Mouse (Mus musculus) gastrocnemius, adult 8-10 months (tissue): ENCODE measurements around the gene Etl4. TPM values are rescaled to one million over a fixed set of nuclear protein-coding genes. Genes with fewer than 3 reads are reported as not detected.
"Not testable (repeated sequence)": the region's sequence is repeated elsewhere in the genome, so short reads cannot be mapped to it uniquely, and the experiment has no call there.

Source experiments
- DNase-seq, 2 experiments: peaks; one replicate each; pipeline ENCODE4 v3.0.0; 2022; ENCODE audit warnings: low spot score in 2 of 2
- total RNA-seq, 4 experiments: library from RNA; stranded (reverse); gene quantifications; 2 replicates each; pipeline ENCODE4 v1.2.4; 2022

Etl4 gene
- total RNA-seq, 4 experiments from 2014 or later: 55.0 to 90.5 (median 65.9) TPM

DNA sequence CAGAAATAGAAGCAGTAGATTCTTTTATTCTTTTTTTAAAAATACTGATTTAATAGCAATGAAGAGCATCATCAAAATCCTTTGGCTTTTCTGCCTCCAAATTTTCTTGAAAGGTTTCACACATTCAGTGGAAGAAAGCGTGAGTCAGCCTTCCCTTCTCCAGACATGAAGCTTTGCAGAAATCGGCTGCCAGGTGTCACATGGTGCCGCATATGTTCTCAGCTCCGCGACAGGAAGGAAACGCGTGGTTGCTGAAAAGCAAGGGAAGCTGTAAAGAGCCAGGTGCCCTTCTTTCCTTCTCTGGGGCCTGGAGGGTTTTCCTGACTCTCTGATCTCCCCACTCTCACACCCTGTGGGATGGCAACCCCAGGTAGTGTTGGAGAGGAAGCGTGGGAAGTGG, 383.8 kb downstream of the Etl4 start:
- no peak for DNase-seq

GRCm38 (mm10) chr2:20294596-20294995, 385.0 kb downstream of the Etl4 start:
- DNase-seq: no peak

DNA sequence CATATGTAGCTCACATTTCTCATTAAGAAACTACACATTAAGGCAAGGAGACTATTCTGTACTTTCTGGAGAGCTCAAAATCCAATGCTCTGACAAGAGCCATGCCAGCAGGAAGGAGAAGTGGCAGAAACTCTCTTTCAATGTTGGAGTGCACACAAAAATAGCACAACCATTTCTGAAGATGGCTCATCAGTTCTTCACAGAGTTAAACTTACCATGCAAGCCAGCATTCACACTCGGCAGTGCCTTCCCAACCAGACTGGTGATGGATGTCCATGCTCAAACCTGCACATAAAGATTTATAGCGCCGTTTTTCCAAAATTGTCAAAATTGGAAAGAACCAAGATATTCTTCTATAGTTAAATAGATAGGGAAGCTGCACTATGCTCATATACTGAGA, 392.9 kb downstream of the Etl4 start:
- no peak for DNase-seq

DNA sequence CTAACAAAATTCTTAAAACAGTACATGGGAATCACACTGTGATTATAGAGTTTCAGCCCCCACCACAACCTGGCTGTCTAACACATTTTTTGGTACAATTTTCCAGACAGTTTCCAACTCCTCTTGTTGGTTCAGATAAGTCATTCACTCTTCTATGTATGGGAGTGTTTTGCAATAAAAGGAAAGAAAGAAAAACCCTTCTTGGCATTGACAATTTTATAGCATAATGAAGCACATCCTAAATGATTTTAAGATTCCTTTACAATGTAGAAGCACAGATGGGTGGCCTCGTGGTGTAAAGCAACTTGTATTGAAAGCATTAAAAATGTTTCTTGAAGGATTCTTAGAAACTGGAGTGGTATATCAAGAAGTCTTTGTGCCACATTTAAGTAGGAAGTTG, 415.4 kb downstream of the Etl4 start:
- DNase-seq: no peak

DNA sequence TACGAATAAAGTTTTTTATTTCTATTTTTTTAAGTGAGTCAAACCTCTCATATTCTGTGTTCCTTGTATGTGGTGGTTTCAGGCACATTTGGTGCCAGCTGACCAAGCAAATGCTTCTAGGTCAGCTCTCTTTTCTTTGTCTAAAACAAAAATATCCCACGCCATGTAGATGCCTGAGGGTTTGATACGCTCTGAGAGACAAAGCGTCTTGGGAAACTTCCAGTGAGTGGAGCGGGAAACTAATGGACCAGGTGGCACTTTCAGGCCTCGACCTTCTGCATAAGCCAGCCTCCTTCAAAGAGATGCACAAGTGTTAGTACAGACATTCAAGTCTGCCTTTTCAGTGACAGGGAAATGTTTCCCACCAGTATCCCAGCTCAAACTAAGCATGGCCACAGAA, 426.6 kb downstream of the Etl4 start:
- no peak for DNase-seq

DNA sequence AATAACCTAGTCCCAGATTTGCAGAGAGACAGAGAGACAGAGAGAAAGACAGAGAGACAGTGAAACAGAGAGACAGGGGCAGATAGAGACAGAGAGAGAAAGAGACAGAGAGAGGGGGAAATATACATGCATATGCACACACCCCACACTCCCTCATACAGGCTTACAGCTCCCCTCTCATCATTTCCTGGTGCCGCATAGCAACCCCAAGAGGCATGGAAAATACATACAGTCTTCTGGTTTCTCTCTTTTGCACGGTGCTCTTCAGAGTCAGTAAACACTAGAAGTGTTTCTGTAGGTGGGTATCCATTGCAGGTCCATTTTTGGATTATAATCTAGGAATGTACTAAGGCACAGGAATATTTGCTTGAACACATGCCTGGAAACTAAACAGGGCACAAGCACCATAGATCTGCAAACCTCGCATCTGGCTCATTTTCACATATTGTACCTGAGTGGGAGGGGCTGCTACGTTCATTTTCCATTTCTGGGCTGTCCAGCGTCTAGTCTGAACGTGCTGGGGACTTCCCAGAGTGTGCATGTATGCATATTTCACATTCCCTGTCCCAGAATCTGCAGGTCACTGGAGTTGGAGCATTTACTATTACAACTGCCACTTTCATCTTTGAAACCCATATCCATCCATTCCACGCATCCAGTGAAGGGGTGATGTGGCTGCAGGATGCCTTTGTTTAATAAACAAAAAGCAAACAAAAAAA, 429.6 kb downstream of the Etl4 start:
- no peak for DNase-seq

GRCm38 (mm10) chr2:20339919-20340318, 430.3 kb downstream of the Etl4 start:
- no peak for DNase-seq

DNA sequence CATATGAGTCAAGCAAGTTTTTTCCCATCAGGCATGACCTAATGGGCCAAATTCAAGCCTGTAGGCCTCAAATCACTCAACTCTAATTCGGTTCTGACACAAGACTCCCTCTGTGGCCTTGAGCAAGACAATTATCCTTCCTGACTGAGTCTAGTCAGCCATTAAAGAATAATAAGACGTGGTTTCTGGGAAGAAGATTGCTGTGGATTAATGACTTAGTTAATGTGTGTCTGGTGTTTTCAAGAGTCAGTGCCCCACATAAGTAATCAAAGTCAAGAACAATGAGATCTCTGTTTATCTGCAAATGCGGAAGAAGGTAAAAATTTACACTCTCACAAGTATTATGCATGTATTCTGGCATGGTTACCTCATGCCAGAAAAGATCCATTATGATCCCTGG, 437.3 kb downstream of the Etl4 start:
- DNase-seq: no peak

GRCm38 (mm10) chr2:20349268-20349667, 439.7 kb downstream of the Etl4 start:
- DNase-seq: no peak

DNA sequence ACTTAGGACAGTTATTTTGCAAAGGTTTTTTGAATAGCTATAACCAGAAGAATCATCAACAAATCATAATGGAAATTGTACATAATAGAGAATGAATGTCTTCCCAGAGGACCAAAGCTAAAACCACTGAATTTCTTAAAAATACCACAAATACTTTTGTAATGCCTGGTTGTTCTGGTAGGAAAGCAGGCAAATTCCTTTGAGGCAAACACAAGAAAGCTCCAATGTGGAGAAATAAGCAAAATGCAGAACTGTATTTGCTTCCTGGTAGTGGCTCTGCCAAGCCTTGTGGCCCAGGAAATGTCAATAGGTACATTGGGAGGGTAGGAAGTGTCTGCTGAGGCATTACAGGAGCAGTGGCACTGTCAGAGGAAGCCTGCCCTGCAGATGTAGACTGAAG, 443.2 kb downstream of the Etl4 start:
- no peak for DNase-seq

DNA sequence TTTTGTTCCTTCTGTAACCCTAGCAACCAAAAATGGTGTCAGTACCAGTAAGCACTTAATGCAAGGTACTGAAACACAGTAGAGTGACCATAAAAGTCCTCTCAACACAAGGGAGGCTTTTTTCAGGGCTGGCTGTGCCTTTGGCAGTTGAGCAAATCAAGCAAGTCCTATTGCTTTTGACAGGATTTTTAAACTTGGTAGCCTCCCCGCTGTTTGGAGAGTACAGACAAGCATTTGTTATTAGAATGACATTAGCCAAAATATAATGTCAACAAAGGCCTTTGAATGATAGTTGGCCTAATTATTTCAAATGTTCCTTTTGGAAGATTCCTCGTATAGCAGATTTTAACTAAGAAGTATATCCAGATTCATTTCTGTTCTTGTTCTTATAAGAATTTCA, 467.4 kb downstream of the Etl4 start:
- DNase-seq: no peak

- not testable (repeated sequence) for DNase-seq
Measured at GRCm38 (mm10) chr2:20380874-20381273, 471.3 kb downstream of the Etl4 start.

DNA sequence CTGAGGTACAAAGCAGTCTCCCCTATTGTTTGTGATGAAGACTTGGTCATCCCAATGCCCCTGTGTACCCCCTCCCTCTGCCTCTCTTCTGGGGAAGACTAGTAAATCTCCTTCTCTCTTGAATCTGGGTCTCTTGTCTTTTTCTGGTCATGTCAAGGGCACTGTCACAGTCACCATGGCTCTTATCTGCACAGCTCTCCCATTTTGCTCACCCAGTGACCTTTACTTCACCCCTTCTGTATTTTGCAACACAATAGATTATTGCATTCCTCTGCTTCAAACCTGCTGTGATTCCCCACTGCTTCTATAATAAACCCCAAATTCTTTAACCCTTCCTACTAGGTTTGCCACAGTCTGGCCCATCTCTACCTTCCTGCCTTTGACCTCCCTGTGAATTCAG, 484.5 kb downstream of the Etl4 start:
- DNase-seq: no peak

DNA sequence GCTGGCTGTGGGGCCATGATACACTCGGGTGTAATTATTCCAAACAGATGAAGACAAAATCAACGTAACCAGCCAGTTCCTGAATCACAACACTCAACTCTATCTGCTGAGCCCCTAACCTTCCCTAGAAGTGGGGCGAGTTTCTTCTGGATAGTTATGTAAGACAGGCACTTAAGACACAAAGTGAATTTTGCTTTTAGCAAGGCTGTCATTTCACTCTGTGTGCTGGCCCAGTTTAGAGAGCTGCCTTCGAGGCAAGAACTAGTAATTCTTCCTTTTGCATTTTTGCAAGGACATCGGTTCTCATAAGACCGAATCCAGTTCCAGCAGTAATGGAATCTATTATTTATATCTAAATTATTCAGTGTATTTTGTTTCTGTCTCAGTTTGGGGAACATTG, 487.4 kb downstream of the Etl4 start:
- DNase-seq: no peak

DNA sequence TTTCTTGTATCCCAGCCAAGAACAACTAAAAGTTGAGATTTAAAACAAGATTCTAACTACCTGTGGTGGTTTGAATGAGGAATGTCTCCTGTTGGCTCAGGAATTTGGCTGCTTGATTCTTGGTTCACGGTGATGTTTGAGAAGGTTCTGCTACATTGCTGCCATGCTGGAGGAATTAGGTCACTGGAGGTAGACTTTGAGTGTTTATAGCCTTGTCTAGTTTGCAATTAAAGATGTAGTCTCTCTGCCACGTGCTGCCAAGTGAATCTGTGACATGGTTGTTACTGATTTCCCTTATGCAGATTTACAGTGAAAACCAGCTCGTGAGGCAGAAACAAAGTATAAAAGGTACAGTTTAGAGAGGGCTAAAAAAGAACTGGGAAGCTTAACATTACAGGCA, 491.0 kb downstream of the Etl4 start:
- DNase-seq: no peak

GRCm38 (mm10) chr2:20404395-20404794, 494.8 kb downstream of the Etl4 start:
- no peak for DNase-seq

GRCm38 (mm10) chr2:20407101-20407500, 497.5 kb downstream of the Etl4 start:
- DNase-seq: no peak

DNA sequence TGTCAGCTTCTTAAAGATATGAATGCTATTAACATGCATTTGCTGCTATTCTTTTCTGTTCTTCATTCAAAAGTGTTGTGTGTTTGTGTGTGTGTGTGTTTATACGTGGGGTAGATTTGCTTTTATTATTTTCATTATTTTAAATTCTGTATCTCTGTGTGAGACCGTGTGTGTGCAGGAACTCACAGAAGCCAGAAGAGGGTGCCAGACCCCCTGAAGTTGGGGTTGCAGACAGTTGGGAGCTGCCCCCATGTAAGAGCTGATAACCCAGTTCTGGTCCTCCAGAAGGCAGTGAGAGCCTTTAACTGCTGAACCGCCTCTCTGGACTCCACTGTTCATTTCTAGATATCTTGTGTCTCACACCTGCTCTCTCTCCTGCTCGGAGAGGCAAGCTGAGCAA, 505.3 kb downstream of the Etl4 start:
- DNase-seq: no peak

DNA sequence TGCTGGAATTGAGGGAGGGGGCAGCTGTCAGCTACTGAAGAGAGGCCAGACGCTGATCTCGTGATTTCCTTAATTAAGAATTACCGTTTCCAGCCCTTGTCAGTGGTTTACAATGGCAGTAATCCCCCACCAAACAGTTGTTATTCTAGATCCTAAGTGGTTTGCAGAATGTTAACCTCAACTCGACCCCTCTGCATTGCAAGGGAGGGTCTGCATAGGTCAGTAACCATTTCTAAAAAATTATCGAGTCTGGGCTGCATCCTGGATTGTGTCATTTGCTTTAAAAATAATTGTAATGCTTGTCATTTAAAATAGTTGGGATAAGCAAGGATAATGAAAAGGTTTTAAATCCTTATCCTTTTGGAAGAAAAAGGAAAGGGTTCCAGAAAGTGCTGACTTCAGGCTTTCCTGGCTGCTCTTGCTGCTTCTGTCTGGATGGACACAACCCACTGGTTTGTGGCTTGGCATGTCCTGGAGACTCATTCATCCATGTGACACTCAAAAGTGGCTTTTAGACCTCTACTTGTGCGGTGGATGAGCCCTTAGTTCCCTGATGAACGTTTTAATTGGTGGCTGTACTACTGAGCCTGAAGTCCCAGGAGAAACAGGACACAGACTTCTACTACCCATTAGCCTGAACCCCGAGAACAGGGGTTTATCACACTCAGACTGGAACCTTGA, 507.5 kb downstream of the Etl4 start:
- DNase-seq: no peak

DNA sequence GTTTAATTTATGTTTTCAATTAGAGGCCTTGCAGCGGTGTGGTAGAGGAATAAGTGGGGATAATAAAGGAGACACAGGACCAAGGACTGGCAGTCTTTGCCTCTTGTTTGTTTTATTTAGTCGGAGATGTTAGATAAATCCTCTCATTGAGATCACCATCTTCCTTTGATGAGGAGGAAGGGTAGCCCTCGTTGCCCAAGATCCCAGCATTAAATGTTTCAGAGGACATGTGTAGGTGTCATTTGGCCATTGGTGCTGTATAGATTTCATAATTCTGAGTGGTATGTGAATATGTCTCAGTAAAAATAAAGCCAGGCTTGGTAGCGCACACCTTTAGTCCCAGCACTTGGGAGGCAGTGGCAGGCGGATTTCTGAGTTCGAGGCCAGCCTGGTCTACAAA, 508.4 kb downstream of the Etl4 start:
- DNase-seq: no peak

- DNase-seq: no peak
Measured at GRCm38 (mm10) chr2:20419975-20420374, 510.4 kb downstream of the Etl4 start.

DNA sequence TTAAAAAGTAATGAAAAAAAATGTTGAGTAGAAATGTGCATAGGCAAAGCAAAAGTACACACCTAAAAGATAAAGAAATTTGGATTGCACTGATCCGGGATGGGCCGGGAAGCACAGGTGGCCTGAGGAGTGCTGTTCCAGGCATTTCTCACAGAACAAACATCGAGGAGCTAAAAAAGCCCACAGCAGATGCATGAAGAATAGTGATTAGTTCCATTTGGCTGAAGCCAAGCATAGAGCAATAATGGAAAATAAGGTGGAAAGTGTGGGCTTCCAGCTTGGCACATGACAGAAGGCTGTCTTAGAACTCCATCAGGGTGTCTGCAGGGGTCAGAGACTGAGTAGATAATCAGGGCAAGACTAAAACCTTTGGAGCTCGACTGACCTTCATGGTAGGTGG, 512.7 kb downstream of the Etl4 start:
- no peak for DNase-seq

- no peak for DNase-seq
Measured at GRCm38 (mm10) chr2:20433656-20434055, 524.1 kb downstream of the Etl4 start.
